Mouse (Mus musculus) small intestine, adult 10 weeks (tissue): ENCODE results near the gene Nhsl1. TPM values are rescaled to one million over a fixed set of nuclear protein-coding genes. Genes with fewer than 3 reads are reported as not detected.

Experiments
- polyA plus RNA-seq: library from polyadenylated mRNA; stranded (reverse); fragments of 350-450 nt; fragmentation: Illumina TruSeq; extraction: RNeasy Lipid Tissue Mini Kit (QIAGEN cat#74804); gene quantifications from one replicate; pipeline ENCODE4 v1.2.3, GENCODE M21; 2014; ENCODE audit warnings: low replicate concordance

The Nhsl1 gene
- polyA plus RNA-seq, result 25.2 TPM

GRCm38 (mm10) chr10:18318916-18319481 lies at the start of gene Nhsl1:
Gene Nhsl1, plus strand, starts transcription at chr10:18318985.

GRCm38 (mm10) chr10:18545813-18546235 lies 227.0 kb downstream of the Nhsl1 start, which contains the start of gene Hebp2:
Gene Hebp2, minus strand, starts transcription at chr10:18546076.

Other genes with a start within 250 kb of the Nhsl1 start
- not detected for gene Ect2l, start 108.1 kb upstream of the Nhsl1 start, polyA plus RNA-seq
- gene Ccdc28a, start 84.0 kb upstream of the Nhsl1 start, polyA plus RNA-seq, result 17.4 TPM
- gene Hebp2, start 227.1 kb downstream of the Nhsl1 start, polyA plus RNA-seq, result 0.82 TPM